Mouse (Mus musculus) urinary bladder, postnatal 36 days (tissue): Measurements from ENCODE around the gene Gm49673.
"Not testable (repeated sequence)": the region's sequence is repeated elsewhere in the genome, so short reads cannot be mapped to it uniquely, and the experiment has no call there.

Source experiments
- DNase-seq, 2 experiments: peaks; one replicate each; pipeline ENCODE4 v3.0.0; 2022; ENCODE audit warnings: low spot score in 2 of 2, mixed read lengths in 1 of 2

The Gm49673 gene

DNA sequence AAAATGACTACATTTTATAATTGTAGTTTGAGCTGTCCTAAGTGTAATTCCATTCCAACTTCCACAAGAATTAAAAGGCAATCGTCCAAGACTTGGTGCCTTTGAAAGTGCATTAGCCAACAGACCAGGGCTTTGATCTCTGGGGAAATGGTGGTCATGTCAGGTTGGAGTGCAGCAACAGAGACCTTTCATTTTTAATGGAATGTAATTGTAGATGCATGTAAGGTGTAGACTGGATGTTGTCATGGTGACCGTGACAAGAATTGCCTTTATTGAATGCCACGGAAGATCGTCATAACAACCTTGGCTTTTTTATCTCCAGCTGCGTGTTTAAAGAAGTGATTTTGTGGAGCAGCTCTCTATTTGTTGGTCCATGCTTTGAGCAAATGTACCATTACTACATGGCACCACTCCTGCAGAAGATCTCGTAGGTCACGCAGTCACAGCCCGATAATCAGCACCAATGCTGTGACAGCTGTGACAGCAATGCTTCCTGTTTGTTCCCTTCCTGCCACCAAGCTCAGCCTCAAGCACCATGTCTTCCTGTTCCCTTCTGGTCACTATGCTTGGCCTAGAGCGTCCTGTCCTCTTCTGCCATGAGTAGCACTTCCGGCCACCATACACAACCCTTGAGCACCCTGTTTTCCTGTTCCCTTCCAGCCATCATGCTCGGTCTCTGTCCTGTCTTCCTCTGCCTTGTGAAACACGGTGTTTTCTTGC lies 107.5 kb downstream of the Gm49673 start:
- DNase-seq, result not testable (repeated sequence)

DNA sequence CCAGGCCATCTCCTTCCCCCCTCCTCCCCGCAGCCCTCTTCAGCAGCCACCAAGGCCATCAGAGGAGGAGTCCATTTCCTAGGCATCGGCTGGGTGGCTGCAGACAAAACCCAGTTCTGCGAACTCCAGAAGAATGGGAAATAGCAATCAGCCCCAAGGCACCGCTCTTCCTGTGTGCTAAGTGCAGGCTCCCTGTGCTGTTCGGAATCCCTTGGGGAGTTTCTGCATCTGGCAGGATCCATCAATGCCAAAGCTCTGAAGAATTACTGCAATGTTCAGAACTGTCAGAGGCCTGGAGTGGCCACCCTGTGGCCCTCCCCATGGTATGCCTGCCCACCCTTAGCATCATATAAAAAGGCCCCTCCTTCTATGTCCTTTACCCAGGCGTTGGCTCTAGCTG lies 110.6 kb downstream of the Gm49673 start:
- not testable (repeated sequence) for DNase-seq
